Mouse (Mus musculus) intestine, postnatal 0 days (tissue): ENCODE measurements around the gene Asb4. TPM values are rescaled to one million over a fixed set of nuclear protein-coding genes. Genes with fewer than 3 reads are reported as not detected.
A peak's percentile ranks its signal among the peaks of the same experiment; 100 is the strongest.

Source experiments
- ATAC-seq: fragments of 200-750 bp; cut with Nextera tagmentation; 2 replicates; pipeline ENCODE4 v1.8.0; 2017; ENCODE audit warnings: mild to moderate bottlenecking, moderate TSS enrichment, moderate library complexity
- H3K27ac ChIP-seq: fragments of 300-500 bp; sonication (generic); 2 replicates; pipeline ENCODE4 v1.5.1; 2014; ENCODE audit warnings: mild to moderate bottlenecking, low read depth, low read length, moderate library complexity
- H3K27me3 ChIP-seq: fragments of 300-500 bp; sonication (generic); replicated peaks from 2 replicates; pipeline ENCODE4 v1.6.1; 2014; ENCODE audit warnings: low read length, mixed read lengths; ENCODE audit not compliant: control insufficient read depth, insufficient read depth
- H3K36me3 ChIP-seq: fragments of 300-500 bp; sonication (generic); 2 replicates; pipeline ENCODE4 v1.6.1; 2014; ENCODE audit warnings: mild to moderate bottlenecking, moderate library complexity; ENCODE audit not compliant: control insufficient read depth, insufficient read depth
- H3K4me1 ChIP-seq: fragments of 300-500 bp; sonication (generic); replicated peaks from 2 replicates; pipeline ENCODE4 v1.6.1; 2014; ENCODE audit warnings: antibody characterized with exemption, low read length, mixed read lengths; ENCODE audit not compliant: control insufficient read depth, insufficient read depth
- H3K4me2 ChIP-seq: fragments of 300-500 bp; sonication (generic); replicated peaks from 2 replicates; pipeline ENCODE4 v1.6.1; 2014; ENCODE audit warnings: low read depth, mild to moderate bottlenecking, moderate library complexity
- H3K4me3 ChIP-seq: fragments of 300-500 bp; sonication (generic); 2 replicates; pipeline ENCODE4 v1.5.1; 2014; ENCODE audit warnings: low read depth, low read length
- H3K9ac ChIP-seq: fragments of 300-500 bp; sonication (generic); 2 replicates; pipeline ENCODE4 v1.6.1; 2014; ENCODE audit warnings: mild to moderate bottlenecking, low read depth, low read length
- H3K9me3 ChIP-seq: fragments of 300-500 bp; sonication (generic); 2 replicates; pipeline ENCODE4 v1.6.1; 2016; ENCODE audit warnings: mixed run types; ENCODE audit not compliant: control insufficient read depth
- CTCF ChIP-seq: sonication (generic); IDR thresholded peaks from 2 replicates; pipeline ENCODE4 v1.5.1; 2016; ENCODE audit warnings: low read depth, mild to moderate bottlenecking, control low read depth, antibody characterized with exemption, moderate library complexity
- WGBS: fragments of 180-500 bp; shearing (Covaris S2); extraction: QIAGEN DNeasy Blood & Tissue Kit; methylation state at CpG from one replicate; pipeline ENCODE4 v1.1.7; 2014; 5-methylcytosine and 5-hydroxymethylcytosine counted together
- polyA plus RNA-seq: library from polyadenylated mRNA; unstranded; fragments of >200 nt; fragmentation: Nextera tagmentation; extraction: Ambion mirVana; gene quantifications from 2 replicates; pipeline ENCODE4 v1.2.1, GENCODE M21; 2015

The Asb4 gene
- polyA plus RNA-seq, 1 experiment from 2014 or later = 1.8 TPM

DNA sequence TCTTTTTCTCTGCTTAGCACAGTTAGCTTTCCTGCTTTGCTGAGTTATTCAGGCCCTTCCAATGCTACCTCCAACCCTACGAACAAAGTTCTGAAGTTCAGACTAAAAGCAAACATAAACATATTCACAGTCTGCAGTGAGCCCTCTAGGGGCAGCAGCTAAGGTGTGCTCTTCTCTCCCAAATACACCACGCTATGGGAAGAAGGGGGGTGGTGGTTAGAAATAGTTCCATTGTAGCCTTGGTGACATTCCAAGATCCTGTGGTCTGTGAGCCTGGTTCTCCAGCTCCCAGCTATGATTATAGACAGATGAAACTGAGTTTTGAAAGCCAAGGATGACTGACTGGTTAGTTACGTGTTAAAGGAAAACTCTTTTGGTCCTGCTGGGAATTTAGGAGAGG is 13.6 kb downstream of the Asb4 start:
- ATAC-seq = no peak
- Histone ChIP-seq H3K4me3 (no peak overlapping the region), H3K27ac (no peak overlapping the region), H3K27me3 (0 out of 2 replicates have a peak, but pooled peaks cover 5% of the 10 kb centered on the region), H3K9ac (no peak overlapping the region), H3K36me3 (no peaks in the 10 kb centered on the region), H3K9me3 (no peaks in the 10 kb centered on the region), H3K4me1 (no peaks in the 10 kb centered on the region), H3K4me2 (no peak overlapping the region)
- TF ChIP-seq CTCF = peak; percentile 50
- WGBS = 53% methylated on average over 3 of the region's 3 CpGs

DNA sequence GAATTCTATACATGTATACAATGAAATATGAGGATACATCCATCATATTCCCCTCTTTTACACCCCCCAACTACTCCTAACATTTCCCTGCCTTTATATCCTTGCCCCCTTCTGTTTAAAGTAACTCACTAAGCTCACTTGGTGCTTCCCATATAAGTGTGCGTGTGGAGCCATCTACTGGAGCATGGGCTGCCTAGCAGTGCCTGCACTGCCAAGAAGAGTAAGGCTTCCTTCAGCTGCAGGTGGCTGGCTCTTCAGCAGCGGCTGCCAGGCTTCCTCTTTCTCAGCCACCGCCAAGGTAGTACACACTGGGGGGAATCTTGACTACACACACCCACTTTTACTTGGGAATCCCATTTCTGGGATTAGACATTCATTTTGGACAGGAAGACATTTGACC is 18.2 kb downstream of the Asb4 start:
- no peak overlapping the region for H3K4me2 ChIP-seq
- no peaks in the 10 kb centered on the region for H3K27me3 ChIP-seq
- H3K9ac ChIP-seq = no peak overlapping the region
- no peaks in the 10 kb centered on the region for H3K36me3 ChIP-seq
- 4% methylated on average over 3 of the region's 3 CpGs for WGBS
- H3K4me3 ChIP-seq = no peak overlapping the region
- peak; percentile 89 for TF ChIP-seq CTCF
- H3K9me3 ChIP-seq = no peaks in the 10 kb centered on the region
- H3K27ac ChIP-seq = no peak overlapping the region
- ATAC-seq = peak; percentile 63; the same call in 1 of the 2 replicates
- no peaks in the 10 kb centered on the region for H3K4me1 ChIP-seq

DNA sequence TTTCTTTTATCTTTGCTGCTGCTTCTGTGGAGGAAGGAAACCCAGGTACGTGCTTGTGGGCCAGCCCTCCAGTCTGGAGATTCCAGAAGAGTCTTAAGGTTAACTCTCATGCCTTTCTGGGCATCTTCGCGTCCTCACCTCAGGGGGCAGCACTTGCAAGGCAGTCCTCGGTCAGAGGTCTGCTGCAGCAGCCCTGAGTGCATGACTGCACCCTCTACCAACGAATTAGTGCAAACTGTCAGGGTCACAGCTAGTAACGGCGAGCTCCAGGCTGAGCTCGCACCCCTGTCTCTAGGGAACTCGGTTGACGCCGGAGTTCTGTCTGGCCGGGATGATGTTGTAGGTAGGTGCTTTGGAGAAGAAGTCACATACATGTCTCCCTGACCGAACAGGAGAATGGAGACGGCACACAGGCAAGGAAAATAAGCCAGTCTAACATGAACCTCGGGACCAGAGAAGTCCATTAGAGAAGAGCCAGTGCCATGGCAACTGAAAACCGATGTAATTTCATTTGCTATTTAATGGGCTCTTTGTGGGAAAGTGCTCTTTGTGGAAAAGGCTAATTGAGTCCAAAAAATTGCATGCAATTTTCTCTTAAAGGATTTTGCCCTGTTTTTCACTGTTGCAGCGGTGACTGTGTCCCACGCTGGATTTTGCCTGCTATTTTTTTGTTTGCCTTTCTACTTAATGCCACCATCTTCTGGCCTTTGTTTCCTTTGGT is 20.1 kb downstream of the Asb4 start:
- peak; percentile 63 for TF ChIP-seq CTCF
- H3K9me3 ChIP-seq = no peaks in the 10 kb centered on the region
- no peak overlapping the region for H3K9ac ChIP-seq
- no peak for ATAC-seq
- no peak overlapping the region for H3K27ac ChIP-seq
- no peaks in the 10 kb centered on the region for H3K27me3 ChIP-seq
- H3K4me2 ChIP-seq = 0 out of 2 replicates have a peak overlapping the region, but pooled peaks have one; percentile 24
- 37% methylated on average over 18 of the region's 18 CpGs for WGBS
- H3K4me1 ChIP-seq = no peaks in the 10 kb centered on the region
- no peak overlapping the region for H3K4me3 ChIP-seq
- H3K36me3 ChIP-seq = no peaks in the 10 kb centered on the region

DNA sequence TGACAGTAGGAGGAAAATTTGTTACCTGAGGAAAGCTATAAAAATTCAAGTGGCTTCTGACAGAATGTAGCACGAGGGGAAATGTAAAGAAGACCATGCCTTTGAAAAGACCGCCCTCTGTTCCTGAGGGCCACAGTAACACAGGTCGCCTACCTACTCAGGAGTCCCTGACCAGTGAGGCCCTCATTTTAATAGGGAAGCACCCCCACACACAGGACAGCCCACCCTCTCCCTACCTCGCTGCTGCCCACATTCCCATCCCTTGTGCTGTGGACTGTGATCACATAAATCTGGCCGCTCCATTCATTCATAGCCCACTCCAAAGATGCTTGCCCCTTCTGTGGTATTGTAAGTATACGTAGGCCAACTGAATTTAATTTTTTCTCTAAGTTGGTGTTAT is 20.8 kb downstream of the Asb4 start:
- H3K9me3 ChIP-seq = no peaks in the 10 kb centered on the region
- WGBS = 75% methylated on average over 6 of the region's 6 CpGs
- H3K36me3 ChIP-seq = no peaks in the 10 kb centered on the region
- H3K4me2 ChIP-seq = no peak overlapping the region
- no peaks in the 10 kb centered on the region for H3K27me3 ChIP-seq
- ATAC-seq = no peak
- no peak overlapping the region for H3K9ac ChIP-seq
- no peak overlapping the region for H3K4me3 ChIP-seq
- no peak overlapping the region for H3K27ac ChIP-seq
- no peaks in the 10 kb centered on the region for H3K4me1 ChIP-seq
- TF ChIP-seq CTCF = no peak

DNA sequence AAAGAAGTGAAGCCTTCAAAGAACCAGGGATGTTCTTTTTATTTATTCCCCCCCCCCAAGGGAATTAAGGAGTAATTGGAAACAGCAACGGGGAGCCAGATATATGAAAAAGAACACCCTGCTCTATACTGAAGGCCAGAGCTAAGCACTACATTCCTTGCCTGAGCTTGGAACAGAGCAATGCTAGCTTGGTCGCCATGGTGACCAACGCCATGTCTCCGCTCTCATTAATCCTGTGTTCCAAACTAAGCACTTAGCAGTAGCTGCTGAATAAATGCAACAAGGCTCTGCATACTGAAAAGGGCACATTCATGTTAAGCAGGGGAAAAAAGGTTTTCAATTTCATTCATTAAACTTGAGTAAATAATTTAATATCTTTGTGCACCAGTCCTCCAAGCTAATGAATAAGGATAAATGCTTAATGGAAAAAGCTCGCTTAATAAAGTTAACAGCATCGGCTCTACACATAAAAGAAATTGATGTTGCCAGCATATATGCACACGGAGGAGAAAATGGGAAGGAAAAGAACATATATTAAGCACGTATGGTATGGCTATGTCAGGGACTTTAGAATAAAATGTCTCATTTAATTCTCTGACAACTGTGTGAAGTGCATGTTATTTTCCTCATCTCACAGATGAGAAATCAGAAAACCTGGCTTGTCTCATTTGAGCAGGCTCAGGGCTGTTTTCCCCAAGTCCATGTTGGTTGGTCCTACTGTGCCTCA is 25.4 kb downstream of the Asb4 start:
- Histone ChIP-seq H3K4me1 (no peaks in the 10 kb centered on the region), H3K4me2 (no peak overlapping the region), H3K27me3 (no peaks in the 10 kb centered on the region), H3K36me3 (no peaks in the 10 kb centered on the region), H3K4me3 (no peak overlapping the region), H3K9me3 (no peaks in the 10 kb centered on the region), H3K27ac (no peak overlapping the region), H3K9ac (no peak overlapping the region)
- ATAC-seq = no peak
- 54% methylated on average over 8 of the region's 8 CpGs for WGBS
- no peak for TF ChIP-seq CTCF

DNA sequence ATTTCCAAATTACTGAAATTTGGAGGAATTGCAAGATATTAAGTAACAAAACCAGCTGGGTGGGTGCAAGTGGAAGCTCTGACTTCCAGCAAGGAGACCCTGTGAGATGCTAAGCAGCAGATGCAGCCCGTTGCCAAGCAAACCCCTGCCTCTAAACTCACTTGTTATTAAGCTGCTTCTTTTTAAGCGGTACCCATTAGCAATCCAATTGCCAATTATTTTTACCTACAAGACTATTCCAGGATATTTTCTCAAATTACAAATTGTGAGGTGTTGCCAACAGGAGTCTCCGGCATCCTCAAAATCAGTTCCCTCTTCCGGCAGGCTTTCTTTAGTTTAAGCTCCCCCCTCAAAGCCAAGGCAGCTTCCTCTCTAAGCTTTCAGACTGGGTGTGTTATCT is 26.5 kb downstream of the Asb4 start:
- no peaks in the 10 kb centered on the region for H3K9me3 ChIP-seq
- ATAC-seq = no peak
- no peaks in the 10 kb centered on the region for H3K36me3 ChIP-seq
- no peaks in the 10 kb centered on the region for H3K4me1 ChIP-seq
- H3K27ac ChIP-seq = no peak overlapping the region
- no peak overlapping the region for H3K4me2 ChIP-seq
- H3K27me3 ChIP-seq = no peaks in the 10 kb centered on the region
- no peak for TF ChIP-seq CTCF
- no peak overlapping the region for H3K9ac ChIP-seq
- H3K4me3 ChIP-seq = no peak overlapping the region
- 89% methylated on average over 4 of the region's 4 CpGs for WGBS
